Mouse (Mus musculus): Measurements from ENCODE around the gene Krtap13-1. TPM values are rescaled to one million over a fixed set of nuclear protein-coding genes. Genes with fewer than 3 reads are reported as not detected.

Krtap13-1 gene
- total RNA-seq (2012; rRNA removed) = not detected in 2 replicates
- polyA plus RNA-seq (2012; ENCODE audit: insufficient read depth in 1 of 2, insufficient read length in 2 of 2, low read depth in 1 of 2, low replicate concordance in 2 of 2, missing spikeins in 1 of 2) = not detected

- Histone ChIP-seq H3K9me3 (replicated peaks; ENCODE audit: insufficient read depth, low read length) (no peaks in the 10 kb centered on the region), H3K9ac (ENCODE audit: control insufficient read depth, low read depth, low read length, poor library complexity, severe bottlenecking) (no peak within 1 kb of the TSS), H3K27me3 (ENCODE audit: control insufficient read depth in 1 of 2, insufficient read depth in 2 of 2, low read length in 2 of 2) (no peaks in the 10 kb centered on the region), H3K4me3 (ENCODE audit: control insufficient read depth in 1 of 2, insufficient read depth in 1 of 2, low read depth in 2 of 2, low read length in 2 of 2) (no peak within 1 kb of the TSS), H3K27ac (ENCODE audit: control insufficient read depth, low read depth, low read length) (no peak within 1 kb of the TSS), H3K79me2 (ENCODE audit: control insufficient read depth, insufficient read depth, low read length, poor library complexity) (no peaks in the 10 kb centered on the region), H3K36me3 (ENCODE audit: control insufficient read depth in 1 of 2, insufficient read depth in 2 of 2, low read length in 2 of 2) (no peaks in the 10 kb centered on the region), H3K4me1 (ENCODE audit: control insufficient read depth in 1 of 2, insufficient read depth in 2 of 2, low read length in 2 of 2) (no peaks in the 10 kb centered on the region)
- no peak for DNase-seq (ENCODE audit: low read depth, low spot score)
- TF ChIP-seq JUND (IDR thresholded peaks at IDR 0.05; ENCODE audit: low read depth, low read length) (no peak), TAL1 (IDR thresholded peaks at IDR 0.05; ENCODE audit: low read length) (no peak), ZC3H11A (IDR thresholded peaks at IDR 0.05; ENCODE audit: low read depth, low read length) (no peak), POLR2AphosphoS5 (IDR thresholded peaks at IDR 0.05; ENCODE audit: borderline replicate concordance, low read depth, low read length) (no peak), RAD21 (IDR thresholded peaks at IDR 0.05; ENCODE audit: low read depth, low read length) (no peak), ZKSCAN1 (IDR thresholded peaks at IDR 0.05; ENCODE audit: low read depth, low read length) (no peak), USF2 (IDR thresholded peaks at IDR 0.05; ENCODE audit: borderline replicate concordance in 1 of 2, insufficient read depth in 1 of 2, low read depth in 1 of 2, low read length in 2 of 2) (no peak), GABPA (IDR thresholded peaks at IDR 0.05; ENCODE audit: low read depth, low read length) (no peak), SMC3 (IDR thresholded peaks at IDR 0.05; ENCODE audit: low read depth, low read length) (no peak), CTCF (IDR thresholded peaks at IDR 0.05 in 2 of 3, conservative IDR thresholded peaks at IDR 0.05 in 1 of 3; ENCODE audit: control insufficient read depth in 1 of 3, insufficient read depth in 1 of 3, low read depth in 2 of 3, low read length in 3 of 3, poor library complexity in 1 of 3, severe bottlenecking in 1 of 3) (no peak), CHD1 (IDR thresholded peaks at IDR 0.05; ENCODE audit: low read depth, low read length) (no peak), BHLHE40 (IDR thresholded peaks at IDR 0.05; ENCODE audit: borderline replicate concordance, low read depth, low read length) (no peak)
These were observed at the start of gene Krtap13-1 for GRCm38 (mm10) chr16:88728812-88729275. Gene Krtap13-1 (plus strand): TSS chr16:88728862.

- H3K4me1 ChIP-seq (ENCODE audit: control insufficient read depth in 1 of 2, insufficient read depth in 2 of 2, low read length in 2 of 2) = no peaks in the 10 kb centered on the region
- TF ChIP-seq ZKSCAN1 (IDR thresholded peaks at IDR 0.05; ENCODE audit: low read depth, low read length) (no peak), MAX (IDR thresholded peaks at IDR 0.05; ENCODE audit: low read length) (no peak)
- no peak overlapping the region for H3K4me3 ChIP-seq (ENCODE audit: control insufficient read depth in 1 of 2, insufficient read depth in 1 of 2, low read depth in 2 of 2, low read length in 2 of 2)
- no peaks in the 10 kb centered on the region for H3K27me3 ChIP-seq (ENCODE audit: control insufficient read depth in 1 of 2, insufficient read depth in 2 of 2, low read length in 2 of 2)
- H3K9me3 ChIP-seq (replicated peaks; ENCODE audit: insufficient read depth, low read length) = no peaks in the 10 kb centered on the region
- no peak overlapping the region for H3K27ac ChIP-seq (ENCODE audit: control insufficient read depth, low read depth, low read length)
- H3K36me3 ChIP-seq (ENCODE audit: control insufficient read depth in 1 of 2, insufficient read depth in 2 of 2, low read length in 2 of 2) = no peaks in the 10 kb centered on the region
- DNase-seq (ENCODE audit: low read depth, low spot score) = no peak
- H3K79me2 ChIP-seq (ENCODE audit: control insufficient read depth, insufficient read depth, low read length, poor library complexity) = no peaks in the 10 kb centered on the region
- H3K9ac ChIP-seq (ENCODE audit: control insufficient read depth, low read depth, low read length, poor library complexity, severe bottlenecking) = no peak overlapping the region
These were observed 49.6 kb upstream of the Krtap13-1 start for GRCm38 (mm10) chr16:88679099-88679498.

GRCm38 (mm10) chr16:88681282-88681681, 47.4 kb upstream of the Krtap13-1 start:
- Histone ChIP-seq H3K27ac (ENCODE audit: control insufficient read depth, low read depth, low read length) (no peak overlapping the region), H3K79me2 (ENCODE audit: control insufficient read depth, insufficient read depth, low read length, poor library complexity) (no peaks in the 10 kb centered on the region), H3K9ac (ENCODE audit: control insufficient read depth, low read depth, low read length, poor library complexity, severe bottlenecking) (no peak overlapping the region), H3K4me3 (ENCODE audit: control insufficient read depth in 1 of 2, insufficient read depth in 1 of 2, low read depth in 2 of 2, low read length in 2 of 2) (no peak overlapping the region), H3K27me3 (ENCODE audit: control insufficient read depth in 1 of 2, insufficient read depth in 2 of 2, low read length in 2 of 2) (no peaks in the 10 kb centered on the region), H3K36me3 (ENCODE audit: control insufficient read depth in 1 of 2, insufficient read depth in 2 of 2, low read length in 2 of 2) (no peaks in the 10 kb centered on the region), H3K4me1 (ENCODE audit: control insufficient read depth in 1 of 2, insufficient read depth in 2 of 2, low read length in 2 of 2) (no peaks in the 10 kb centered on the region), H3K9me3 (replicated peaks; ENCODE audit: insufficient read depth, low read length) (no peaks in the 10 kb centered on the region)
- TF ChIP-seq E2F4 (IDR thresholded peaks at IDR 0.05; ENCODE audit: borderline replicate concordance, low read depth, low read length) (no peak), UBTF (IDR thresholded peaks at IDR 0.05; ENCODE audit: borderline replicate concordance, insufficient read depth, low read depth, low read length) (no peak)
- DNase-seq (ENCODE audit: low read depth, low spot score) = no peak
